Mouse (Mus musculus) stomach, embryonic 16.5 days (tissue): ENCODE measurements around the gene Ugt2b5. TPM values are rescaled to one million over a fixed set of nuclear protein-coding genes. Genes with fewer than 3 reads are reported as not detected.

Source experiments
- ATAC-seq: fragments of 200-750 bp; cut with Nextera tagmentation; 2 replicates; pipeline ENCODE4 v1.8.0; 2017; ENCODE audit warnings: moderate number of reproducible peaks, moderate TSS enrichment; ENCODE audit not compliant: insufficient read depth, low FRiP score
- H3K27ac ChIP-seq: fragments of 300-500 bp; sonication (generic); 2 replicates; pipeline ENCODE4 v1.5.1; 2014; ENCODE audit warnings: low read length
- H3K27me3 ChIP-seq: fragments of 300-500 bp; sonication (generic); 2 replicates; pipeline ENCODE4 v1.6.1; 2014; ENCODE audit warnings: low read length, control low read depth, mixed read lengths; ENCODE audit not compliant: control insufficient read depth, insufficient read depth
- H3K36me3 ChIP-seq: fragments of 300-500 bp; sonication (generic); 2 replicates; pipeline ENCODE4 v1.6.1; 2014; ENCODE audit warnings: low read length; ENCODE audit not compliant: control insufficient read depth, insufficient read depth
- H3K4me1 ChIP-seq: fragments of 300-500 bp; sonication (generic); 2 replicates; pipeline ENCODE4 v1.6.1; 2014; ENCODE audit warnings: low read length, control low read depth, mixed read lengths; ENCODE audit not compliant: control insufficient read depth, insufficient read depth
- H3K4me2 ChIP-seq: fragments of 300-500 bp; sonication (generic); 2 replicates; pipeline ENCODE4 v1.6.1; 2014; ENCODE audit warnings: low read depth, low read length, mixed read lengths
- H3K4me3 ChIP-seq: fragments of 300-500 bp; sonication (generic); replicated peaks from 2 replicates; pipeline ENCODE4 v1.5.1; 2014; ENCODE audit warnings: mild to moderate bottlenecking, low read length
- H3K9ac ChIP-seq: fragments of 300-500 bp; sonication (generic); 2 replicates; pipeline ENCODE4 v1.6.1; 2014; ENCODE audit warnings: low read length
- H3K9me3 ChIP-seq: fragments of 300-500 bp; sonication (generic); replicated peaks from 2 replicates; pipeline ENCODE4 v1.6.1; 2016; ENCODE audit warnings: low read length, control low read depth; ENCODE audit not compliant: control insufficient read depth
- WGBS: fragments of 180-500 bp; shearing (Covaris S2); extraction: QIAGEN DNeasy Blood & Tissue Kit; methylation state at CpG from one replicate; pipeline ENCODE4 v1.1.7; 2014; 5-methylcytosine and 5-hydroxymethylcytosine counted together
- polyA plus RNA-seq: library from polyadenylated mRNA; unstranded; fragments of >200 nt; fragmentation: Nextera tagmentation; extraction: Ambion mirVana; gene quantifications from 2 replicates; pipeline ENCODE4 v1.2.1, GENCODE M21; 2015

Ugt2b5 gene
- polyA plus RNA-seq, 1 experiment from 2014 or later, result 12.5 TPM

GRCm38 (mm10) chr5:87086269-87086668 lies 53.8 kb downstream of the Ugt2b5 start:
- Histone ChIP-seq H3K27ac (no peak overlapping the region), H3K4me3 (no peak overlapping the region), H3K27me3 (no peaks in the 10 kb centered on the region), H3K4me1 (no peaks in the 10 kb centered on the region), H3K4me2 (no peak overlapping the region), H3K9ac (no peak overlapping the region), H3K9me3 (no peaks in the 10 kb centered on the region), H3K36me3 (no peaks in the 10 kb centered on the region)
- no peak for ATAC-seq
- WGBS, result 60% methylated on average over 3 of the region's 3 CpGs

Other genes starting within 250 kb of the Ugt2b5 start
- 77.0 and 80.9 TPM in 2 replicates for gene Ugt2b34, start 233.4 kb downstream of the Ugt2b5 start, polyA plus RNA-seq
- not detected in 2 replicates for gene Ugt2b1, start 213.8 kb downstream of the Ugt2b5 start, polyA plus RNA-seq
- gene Ugt2b35, start 139.5 kb downstream of the Ugt2b5 start, polyA plus RNA-seq, result 0.71 and 0.87 TPM in 2 replicates
- gene Ugt2b36, start 47.8 kb downstream of the Ugt2b5 start, polyA plus RNA-seq, result 2.0 and 2.8 TPM in 2 replicates
- gene Ugt2b37, start 114.5 kb upstream of the Ugt2b5 start, polyA plus RNA-seq, result 0.06 TPM in 1 of 2 replicates, not detected in the other
- 0.39 and 0.58 TPM in 2 replicates for gene Ugt2a3, start 196.9 kb upstream of the Ugt2b5 start, polyA plus RNA-seq